Mouse (Mus musculus): ENCODE results near the gene Eno2. TPM values are rescaled to one million over a fixed set of nuclear protein-coding genes. Genes with fewer than 3 reads are reported as not detected.
A peak's percentile ranks its signal among the peaks of the same experiment; 100 is the strongest.

Eno2 gene
- polyA plus RNA-seq, 1 experiment from 2014 or later: 0.32 TPM

DNA sequence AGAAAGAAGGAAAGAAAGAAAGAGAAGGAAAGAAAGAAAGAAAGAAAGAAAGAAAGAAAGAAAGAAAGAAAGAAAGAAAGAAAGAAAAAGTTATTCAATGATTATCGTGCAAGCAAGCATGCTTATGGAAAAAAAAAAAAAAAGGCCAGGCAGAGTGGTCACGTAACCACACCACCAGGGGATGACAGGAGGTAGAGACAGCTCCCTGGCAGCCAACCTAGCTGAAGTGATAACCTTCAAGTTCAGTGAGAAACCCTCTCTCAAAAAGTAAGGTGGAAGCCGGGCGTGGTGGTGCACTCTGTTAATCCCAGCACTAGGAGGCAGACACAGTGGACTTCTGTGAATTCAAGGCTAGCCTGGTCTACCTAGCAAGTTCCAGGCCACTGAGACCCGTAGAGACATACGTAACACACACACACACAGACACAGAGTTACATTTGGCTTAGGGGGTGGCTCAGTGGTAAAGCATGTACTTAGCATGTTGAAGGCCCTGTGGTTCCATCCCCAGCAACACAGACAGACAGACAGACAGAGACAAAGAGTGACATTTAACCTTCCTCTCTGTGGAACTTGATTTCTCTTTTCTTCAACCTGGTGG is 46.5 kb downstream of the Eno2 start:
- H3K9ac ChIP-seq: no peak overlapping the region
- H3K4me3 ChIP-seq (replicated peaks): no peak overlapping the region
- no peak overlapping the region for H3K27ac ChIP-seq
- no peak overlapping the region for H3K4me2 ChIP-seq
- WGBS (ENCODE audit: insufficient replicate concordance): 67% methylated on average over 6 of the region's 6 CpGs
- no peaks in the 10 kb centered on the region for H3K9me3 ChIP-seq (replicated peaks)
- H3K36me3 ChIP-seq: peaks cover 16% of the 10 kb centered on the region
- ATAC-seq (ENCODE audit: low read depth): no peak
- DNase-seq: no peak
- H3K27me3 ChIP-seq: no peaks in the 10 kb centered on the region
- H3K4me1 ChIP-seq (replicated peaks): peaks cover 64% of the 10 kb centered on the region

DNA sequence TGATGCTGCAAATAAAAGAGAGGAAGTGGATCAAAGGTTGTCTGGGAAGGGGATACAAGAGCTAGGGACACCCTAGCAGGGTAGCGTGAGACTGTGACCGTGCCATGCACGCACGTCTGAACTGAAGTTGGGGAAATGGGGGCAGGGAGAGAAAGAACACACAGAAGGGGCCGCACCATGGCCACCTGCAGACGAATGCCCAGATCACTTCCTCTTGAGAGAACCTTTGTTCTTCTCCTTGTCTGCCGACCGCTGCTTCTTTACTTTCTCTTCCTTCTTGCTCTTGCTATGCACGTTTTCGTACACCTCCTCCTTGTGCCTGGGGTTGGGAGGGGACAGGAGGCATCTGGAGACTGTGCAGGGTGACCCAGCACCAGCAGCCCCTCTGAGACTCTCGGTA is 48.6 kb downstream of the Eno2 start:
- H3K9ac ChIP-seq: no peak overlapping the region

DNA sequence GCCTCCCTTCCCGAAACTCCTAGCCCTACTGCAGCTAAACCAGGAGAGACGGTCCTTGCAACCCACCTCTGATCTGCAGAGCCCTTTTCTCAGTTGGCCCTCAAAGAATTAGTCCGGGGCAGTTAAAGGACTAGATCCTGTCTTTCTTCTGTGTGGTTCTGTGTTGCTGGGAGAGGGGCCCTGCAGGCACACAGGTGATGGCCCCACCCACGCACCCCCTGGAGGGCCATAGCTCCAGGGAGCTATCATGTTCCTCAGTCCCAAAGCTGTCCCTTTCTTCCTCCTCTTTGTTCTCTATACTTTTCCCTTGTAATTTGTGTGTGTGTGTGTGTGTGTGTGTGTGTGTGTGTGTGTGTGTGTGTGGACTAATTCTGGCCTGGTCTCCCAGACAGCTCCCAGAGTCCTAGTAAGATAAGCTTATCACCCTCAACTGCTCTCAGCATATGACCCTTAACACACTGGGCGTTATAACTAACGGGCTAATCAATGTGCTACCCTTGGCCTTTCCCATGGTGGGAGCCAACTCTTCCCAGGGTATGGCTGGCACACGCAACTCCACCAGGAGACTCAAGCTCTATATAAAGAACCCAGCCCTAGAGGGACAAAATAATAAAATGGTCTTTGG is 50.0 kb downstream of the Eno2 start:
- H3K27ac ChIP-seq: peak overlapping the region; percentile 87
- ATAC-seq (ENCODE audit: low read depth): peak; percentile 93
- H3K9me3 ChIP-seq (replicated peaks): no peaks in the 10 kb centered on the region
- DNase-seq: peak; percentile 57
- WGBS (ENCODE audit: insufficient replicate concordance): 28% methylated on average over 7 of the region's 7 CpGs
- H3K36me3 ChIP-seq: peaks cover 35% of the 10 kb centered on the region
- peaks cover 63% of the 10 kb centered on the region for H3K4me1 ChIP-seq (replicated peaks)
- H3K9ac ChIP-seq: peak overlapping the region; percentile 63
- peak overlapping the region; percentile 54 for H3K4me2 ChIP-seq
- H3K27me3 ChIP-seq: no peaks in the 10 kb centered on the region
- H3K4me3 ChIP-seq (replicated peaks): 0 out of 2 replicates have a peak overlapping the region, but pooled peaks have one; percentile 16

More for the DNA sequence above, 48.6 kb downstream of the Eno2 start:
- Histone ChIP-seq H3K9me3 (replicated peaks) (no peaks in the 10 kb centered on the region), H3K36me3 (peaks cover 26% of the 10 kb centered on the region), H3K4me2 (no peak overlapping the region), H3K4me3 (replicated peaks) (no peak overlapping the region), H3K27ac (peak overlapping the region; percentile 50; the same call in 1 of the 2 replicates), H3K27me3 (no peaks in the 10 kb centered on the region), H3K4me1 (replicated peaks) (peaks cover 68% of the 10 kb centered on the region)
- no peak for DNase-seq
- ATAC-seq (ENCODE audit: low read depth): no peak
- WGBS (ENCODE audit: insufficient replicate concordance): 73% methylated on average over 11 of the region's 11 CpGs

DNA sequence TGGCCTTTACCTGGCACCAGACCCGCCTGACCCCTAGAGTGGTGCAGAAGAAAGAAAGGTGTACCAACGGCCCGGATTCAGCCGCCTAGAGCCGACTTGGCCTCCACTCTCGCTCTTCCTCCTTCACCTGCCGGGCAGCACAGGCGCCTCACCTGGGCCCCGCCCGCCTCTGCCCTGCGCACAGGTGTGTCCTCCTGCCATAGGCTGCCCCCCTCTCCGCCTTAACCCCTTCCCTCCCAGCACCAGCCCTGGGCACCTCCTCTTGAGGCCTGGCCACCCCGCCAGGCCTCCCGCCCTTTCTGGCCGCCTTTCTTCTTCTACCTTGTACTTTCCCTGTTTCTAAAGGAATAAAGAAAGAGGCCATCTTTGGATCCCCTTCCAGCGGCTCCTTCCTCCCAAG is 50.8 kb downstream of the Eno2 start:
- Histone ChIP-seq H3K36me3 (peaks cover 43% of the 10 kb centered on the region), H3K4me3 (replicated peaks) (0 out of 2 replicates have a peak overlapping the region, but pooled peaks have one; percentile 16), H3K9me3 (replicated peaks) (no peaks in the 10 kb centered on the region), H3K4me1 (replicated peaks) (peaks cover 65% of the 10 kb centered on the region), H3K27me3 (no peaks in the 10 kb centered on the region), H3K4me2 (peak overlapping the region; percentile 54), H3K27ac (peak overlapping the region; percentile 87), H3K9ac (peak overlapping the region; percentile 63)
- no peak for DNase-seq
- ATAC-seq (ENCODE audit: low read depth): no peak
- 77% methylated on average over 16 of the region's 16 CpGs for WGBS (ENCODE audit: insufficient replicate concordance)

DNA sequence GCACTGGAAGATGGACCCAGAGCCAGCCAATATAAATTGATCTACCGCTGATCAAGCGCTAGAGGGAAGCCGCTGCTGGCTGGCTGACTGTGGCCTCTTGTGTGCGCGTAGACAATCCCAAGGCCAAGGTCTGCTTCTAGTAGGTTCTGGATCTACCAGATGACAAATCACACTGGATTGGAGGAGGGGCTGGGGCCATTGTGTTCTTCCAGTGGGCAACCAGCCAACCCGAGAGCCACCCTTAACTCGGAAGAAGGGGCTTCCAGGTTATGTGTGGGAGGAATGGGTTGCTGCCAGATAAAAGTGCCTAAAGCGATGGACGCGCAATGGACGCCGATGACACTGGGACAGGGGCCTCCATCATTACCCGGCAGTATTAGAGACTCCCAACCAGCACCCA is 51.5 kb downstream of the Eno2 start:
- no peak for ATAC-seq (ENCODE audit: low read depth)
- peak overlapping the region; percentile 87 for H3K27ac ChIP-seq
- H3K9me3 ChIP-seq (replicated peaks): no peaks in the 10 kb centered on the region
- H3K4me2 ChIP-seq: no peak overlapping the region
- no peak overlapping the region for H3K4me3 ChIP-seq (replicated peaks)
- H3K9ac ChIP-seq: no peak overlapping the region
- H3K36me3 ChIP-seq: peaks cover 49% of the 10 kb centered on the region
- DNase-seq: no peak
- no peaks in the 10 kb centered on the region for H3K27me3 ChIP-seq
- 84% methylated on average over 13 of the region's 13 CpGs for WGBS (ENCODE audit: insufficient replicate concordance)
- peaks cover 67% of the 10 kb centered on the region for H3K4me1 ChIP-seq (replicated peaks)

DNA sequence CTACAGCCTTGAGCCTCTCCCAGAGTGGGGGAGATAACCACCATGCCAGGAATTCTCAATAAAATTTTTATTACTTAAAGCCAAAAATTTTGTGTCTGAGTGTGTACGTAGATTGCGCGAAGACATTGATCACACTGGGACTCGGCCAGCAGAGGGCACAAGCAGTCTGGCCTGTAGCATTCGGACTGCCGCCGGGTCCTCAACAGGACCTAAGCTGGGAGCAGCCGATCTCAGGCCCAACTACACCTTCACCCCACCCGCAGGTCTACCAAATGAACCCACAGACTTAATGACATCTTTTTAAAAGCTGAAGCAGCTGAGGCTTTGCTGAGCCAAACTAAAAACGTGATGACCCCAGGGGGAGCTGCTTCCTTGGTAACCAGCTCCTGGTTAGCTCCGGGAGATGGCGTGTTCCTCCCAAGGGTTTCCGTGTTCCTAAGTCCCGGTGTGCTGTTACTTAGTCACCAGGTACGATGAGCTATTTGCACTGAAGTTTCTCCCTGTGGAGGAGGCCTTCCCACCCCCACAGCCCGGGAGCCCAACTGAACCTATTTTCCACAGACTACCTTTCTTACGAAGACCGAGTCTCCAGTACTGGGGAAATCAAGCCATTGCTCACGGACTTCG is 52.5 kb downstream of the Eno2 start:
- H3K9me3 ChIP-seq (replicated peaks): no peaks in the 10 kb centered on the region
- DNase-seq (peak; percentile 44), ATAC-seq (ENCODE audit: low read depth) (no peak)
- no peak overlapping the region for H3K27ac ChIP-seq
- H3K4me2 ChIP-seq: no peak overlapping the region
- H3K36me3 ChIP-seq: peaks cover 49% of the 10 kb centered on the region
- H3K4me1 ChIP-seq (replicated peaks): peaks cover 70% of the 10 kb centered on the region
- WGBS (ENCODE audit: insufficient replicate concordance): 67% methylated on average over 20 of the region's 20 CpGs
- H3K27me3 ChIP-seq: no peaks in the 10 kb centered on the region
- H3K9ac ChIP-seq: no peak overlapping the region
- H3K4me3 ChIP-seq (replicated peaks): no peak overlapping the region

DNA sequence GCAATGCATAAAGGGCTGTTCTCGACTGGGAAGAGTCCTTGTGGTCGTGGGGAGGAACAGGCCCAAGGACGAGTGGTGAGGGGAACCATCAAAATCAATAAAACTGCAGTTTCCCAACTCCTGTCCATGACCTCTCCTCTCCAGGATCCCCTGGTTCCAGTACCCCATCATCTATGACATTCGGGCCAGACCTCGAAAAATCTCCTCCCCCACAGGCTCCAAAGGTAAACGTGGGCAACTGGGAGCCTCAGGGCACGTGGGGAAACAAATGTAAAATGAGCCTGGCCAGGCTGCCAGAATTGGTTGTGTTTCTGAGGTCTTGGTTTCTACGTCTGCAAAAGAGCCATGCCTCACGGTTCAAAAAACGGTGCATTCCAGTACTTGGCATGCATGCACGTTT is 56.6 kb downstream of the Eno2 start:
- H3K4me3 ChIP-seq (replicated peaks): peak overlapping the region; percentile 88
- no peaks in the 10 kb centered on the region for H3K9me3 ChIP-seq (replicated peaks)
- peak overlapping the region; percentile 85 for H3K9ac ChIP-seq
- H3K27ac ChIP-seq: peak overlapping the region; percentile 88
- H3K4me1 ChIP-seq (replicated peaks): peaks cover 61% of the 10 kb centered on the region
- 5% methylated on average over 11 of the region's 11 CpGs for WGBS (ENCODE audit: insufficient replicate concordance)
- peak overlapping the region; percentile 95 for H3K4me2 ChIP-seq
- ATAC-seq (ENCODE audit: low read depth) (no peak), DNase-seq (no peak)
- peaks cover 69% of the 10 kb centered on the region for H3K36me3 ChIP-seq
- H3K27me3 ChIP-seq: no peaks in the 10 kb centered on the region

DNA sequence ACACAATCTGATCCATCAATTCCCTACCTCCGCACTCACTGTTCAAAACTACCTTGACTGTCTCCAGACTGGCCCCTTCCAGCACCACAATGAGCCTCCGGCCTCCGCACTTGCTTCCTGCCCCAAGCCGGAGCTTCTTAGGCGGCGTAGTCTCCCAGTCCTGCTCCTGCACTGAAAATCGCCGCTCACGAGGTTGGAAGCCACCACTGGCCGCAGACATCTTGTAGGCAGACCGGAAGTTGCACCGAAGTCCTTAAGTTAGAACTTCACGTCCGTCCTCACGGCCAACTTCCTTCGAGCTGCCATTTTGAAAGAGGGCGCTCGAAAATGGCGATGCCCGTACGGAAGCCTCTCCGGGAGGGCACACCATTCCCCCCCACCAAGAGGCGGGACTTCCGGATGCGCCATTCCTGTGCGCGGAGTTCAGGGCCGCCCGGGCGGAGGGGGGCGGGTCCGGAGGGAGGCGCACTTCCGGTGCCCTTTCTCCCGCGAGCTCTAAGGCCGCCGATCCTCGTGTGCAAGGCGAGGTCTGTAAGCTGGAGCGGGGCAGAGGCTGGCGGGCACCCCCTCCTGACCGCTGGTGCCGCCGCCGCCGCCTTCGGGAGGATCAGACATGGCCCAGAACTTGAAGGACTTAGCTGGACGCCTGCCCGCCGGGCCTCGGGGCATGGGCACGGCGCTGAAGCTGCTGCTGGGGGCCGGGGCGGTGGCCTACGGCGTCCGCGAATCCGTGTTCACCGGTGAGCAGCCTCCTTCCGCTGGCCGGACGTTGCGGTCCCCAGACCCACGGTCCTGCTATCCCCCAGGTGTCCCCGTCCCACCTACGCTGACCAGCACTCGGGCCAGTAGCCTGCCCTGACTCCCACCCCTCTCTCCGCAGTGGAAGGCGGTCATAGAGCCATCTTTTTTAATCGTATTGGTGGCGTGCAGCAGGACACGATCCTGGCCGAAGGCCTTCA is 57.4 kb downstream of the Eno2 start, which contains the start of the genes Emg1 and Phb2:
Gene Emg1, minus strand, starts transcription at position 355 of the 959 bp plus-strand sequence.
Gene Phb2, plus strand, starts transcription at position 513 of the 959 bp plus-strand sequence.
- H3K27me3 ChIP-seq: no peaks in the 10 kb centered on the region
- peak; percentile 96 for DNase-seq
- H3K36me3 ChIP-seq: peaks cover 69% of the 10 kb centered on the region
- ATAC-seq (ENCODE audit: low read depth): peak; percentile 97
- H3K4me3 ChIP-seq (replicated peaks): peak within 1 kb of the TSS; percentile 88
- H3K27ac ChIP-seq: peak within 1 kb of the TSS; percentile 88
- peaks cover 58% of the 10 kb centered on the region for H3K4me1 ChIP-seq (replicated peaks)
- H3K4me2 ChIP-seq: peak within 1 kb of the TSS; percentile 95
- H3K9me3 ChIP-seq (replicated peaks): no peaks in the 10 kb centered on the region
- peak within 1 kb of the TSS; percentile 91 for H3K9ac ChIP-seq
- WGBS (ENCODE audit: insufficient replicate concordance): under 1% methylated on average over 76 of the region's 76 CpGs

MicroRNAs encoded within 50 kb of the gene (microRNA counts, 519-probe panel; counts per million panel counts)
- microRNA mmu-miR-141 (114 counts per million), microRNA mmu-miR-200c (3,035 counts per million, percentile 15 among the panel's probes with 10 or more counts)

Small RNA genes lying within 50 kb of the gene (microRNA-seq; reads per million reads assigned to microRNA genes)
- 109 reads per million, percentile 52 among the genes with 10 or more reads in this experiment for gene Mir141
- 846 reads per million, percentile 73 among the genes with 10 or more reads in this experiment for gene Mir200c

Other genes with a start within 250 kb of the Eno2 start
- gene C1s1, start 227.3 kb downstream of the Eno2 start, polyA plus RNA-seq (2015; fragmentation: Nextera tagmentation; extraction: Ambion mirVana): 21.1 and 23.9 TPM in 2 replicates
- gene C1rb, start 199.4 kb downstream of the Eno2 start, polyA plus RNA-seq (2015; fragmentation: Nextera tagmentation; extraction: Ambion mirVana): not detected in 2 replicates
- gene C1s2, start 133.6 kb downstream of the Eno2 start, polyA plus RNA-seq (2015; fragmentation: Nextera tagmentation; extraction: Ambion mirVana): not detected in 2 replicates
- gene Lpcat3, start 106.6 kb downstream of the Eno2 start, polyA plus RNA-seq (2015; fragmentation: Nextera tagmentation; extraction: Ambion mirVana): 68.4 and 73.9 TPM in 2 replicates
- 189 and 198 TPM in 2 replicates for gene Emg1, start 57.5 kb downstream of the Eno2 start, polyA plus RNA-seq (2015; fragmentation: Nextera tagmentation; extraction: Ambion mirVana)
- gene Phb2, start 57.3 kb downstream of the Eno2 start, polyA plus RNA-seq (2015; fragmentation: Nextera tagmentation; extraction: Ambion mirVana): 356 and 373 TPM in 2 replicates
- gene Ptpn6, start 31.0 kb downstream of the Eno2 start, polyA plus RNA-seq (2015; fragmentation: Nextera tagmentation; extraction: Ambion mirVana): 28.7 and 29.5 TPM in 2 replicates
- 77.7 and 80.2 TPM in 2 replicates for gene Grcc10, start 28.3 kb downstream of the Eno2 start, polyA plus RNA-seq (2015; fragmentation: Nextera tagmentation; extraction: Ambion mirVana)
- gene Gm45234, start 13.7 kb downstream of the Eno2 start, polyA plus RNA-seq (2015; fragmentation: Nextera tagmentation; extraction: Ambion mirVana): not detected in 2 replicates
- gene Atn1, start 13.1 kb downstream of the Eno2 start, polyA plus RNA-seq (2015; fragmentation: Nextera tagmentation; extraction: Ambion mirVana): 1.5 and 1.8 TPM in 2 replicates
- gene Lrrc23, start 10.1 kb upstream of the Eno2 start, polyA plus RNA-seq (2015; fragmentation: Nextera tagmentation; extraction: Ambion mirVana): not detected in 2 replicates
- 8.6 and 9.6 TPM in 2 replicates for gene Spsb2, start 39.0 kb upstream of the Eno2 start, polyA plus RNA-seq (2015; fragmentation: Nextera tagmentation; extraction: Ambion mirVana)
- 461 and 495 TPM in 2 replicates for gene Tpi1, start 44.6 kb upstream of the Eno2 start, polyA plus RNA-seq (2015; fragmentation: Nextera tagmentation; extraction: Ambion mirVana)
- 63.5 and 67.5 TPM in 2 replicates for gene Usp5, start 59.8 kb upstream of the Eno2 start, polyA plus RNA-seq (2015; fragmentation: Nextera tagmentation; extraction: Ambion mirVana)
- gene Cdca3, start 59.9 kb upstream of the Eno2 start, polyA plus RNA-seq (2015; fragmentation: Nextera tagmentation; extraction: Ambion mirVana): 202 and 204 TPM in 2 replicates
- 0.16 and 0.23 TPM in 2 replicates for gene Gnb3, start 70.6 kb upstream of the Eno2 start, polyA plus RNA-seq (2015; fragmentation: Nextera tagmentation; extraction: Ambion mirVana)
- gene P3h3, start 88.1 kb upstream of the Eno2 start, polyA plus RNA-seq (2015; fragmentation: Nextera tagmentation; extraction: Ambion mirVana): 1.4 and 1.9 TPM in 2 replicates
- 0.08 and 0.14 TPM in 2 replicates for gene Gpr162, start 94.3 kb upstream of the Eno2 start, polyA plus RNA-seq (2015; fragmentation: Nextera tagmentation; extraction: Ambion mirVana)
- gene Cd4, start 118.5 kb upstream of the Eno2 start, polyA plus RNA-seq (2015; fragmentation: Nextera tagmentation; extraction: Ambion mirVana): 0.17 TPM in 1 of 2 replicates, not detected in the other
- gene Lag3, start 142.0 kb upstream of the Eno2 start, polyA plus RNA-seq (2015; fragmentation: Nextera tagmentation; extraction: Ambion mirVana): 0.14 and 0.18 TPM in 2 replicates
- gene Ptms, start 150.4 kb upstream of the Eno2 start, polyA plus RNA-seq (2015; fragmentation: Nextera tagmentation; extraction: Ambion mirVana): 42.3 and 47.6 TPM in 2 replicates
- 129 and 134 TPM in 2 replicates for gene Mlf2, start 161.7 kb upstream of the Eno2 start, polyA plus RNA-seq (2015; fragmentation: Nextera tagmentation; extraction: Ambion mirVana)
- 67.3 and 77.6 TPM in 2 replicates for gene Cops7a, start 195.9 kb upstream of the Eno2 start, polyA plus RNA-seq (2015; fragmentation: Nextera tagmentation; extraction: Ambion mirVana)
- 0.05 and 0.15 TPM in 2 replicates for gene Pianp, start 227.0 kb upstream of the Eno2 start, polyA plus RNA-seq (2015; fragmentation: Nextera tagmentation; extraction: Ambion mirVana)
- 3.6 and 3.8 TPM in 2 replicates for gene Zfp384, start 239.5 kb upstream of the Eno2 start, polyA plus RNA-seq (2015; fragmentation: Nextera tagmentation; extraction: Ambion mirVana)

Data from liver, embryonic 13.5 days (tissue).